Mouse (Mus musculus) hindbrain, embryonic 13.5 days (tissue): ENCODE measurements at regions not wholly inside any gene's neighbourhood (a gene's known extent, or its start where the extent isn't known, plus 50 kb on each side); places are given as distances from the start of the nearest gene placed in this dataset.

Experiments used
- ATAC-seq: fragments of 200-750 bp; cut with Nextera tagmentation; 2 replicates; pipeline ENCODE4 v1.8.0; 2017; ENCODE audit warnings: moderate TSS enrichment; ENCODE audit not compliant: low FRiP score
- H3K27ac ChIP-seq: fragments of 300-500 bp; sonication (generic); 2 replicates; pipeline ENCODE4 v1.5.1; 2015; ENCODE audit warnings: inconsistent platforms, mild to moderate bottlenecking, moderate library complexity
- H3K27me3 ChIP-seq: fragments of 300-500 bp; sonication (generic); 2 replicates; pipeline ENCODE4 v1.6.1; 2015; ENCODE audit warnings: mild to moderate bottlenecking, inconsistent platforms
- H3K36me3 ChIP-seq: fragments of 300-500 bp; sonication (generic); 2 replicates; pipeline ENCODE4 v1.6.1; 2015; ENCODE audit warnings: mild to moderate bottlenecking, inconsistent platforms
- H3K4me1 ChIP-seq: fragments of 300-500 bp; sonication (generic); replicated peaks from 2 replicates; pipeline ENCODE4 v1.6.1; 2015; ENCODE audit warnings: inconsistent platforms
- H3K4me2 ChIP-seq: fragments of 300-500 bp; sonication (generic); 2 replicates; pipeline ENCODE4 v1.6.1; 2015; ENCODE audit warnings: inconsistent platforms, mild to moderate bottlenecking, moderate library complexity
- H3K4me3 ChIP-seq: fragments of 300-500 bp; sonication (generic); 2 replicates; pipeline ENCODE4 v1.5.1; 2015; ENCODE audit warnings: mild to moderate bottlenecking, inconsistent platforms
- H3K9ac ChIP-seq: fragments of 300-500 bp; sonication (generic); 2 replicates; pipeline ENCODE4 v1.6.1; 2015; ENCODE audit warnings: mild to moderate bottlenecking, inconsistent platforms
- H3K9me3 ChIP-seq: fragments of 300-500 bp; sonication (generic); 2 replicates; pipeline ENCODE4 v1.6.1; 2016; ENCODE audit warnings: inconsistent platforms
- WGBS: fragments of 180-500 bp; shearing (Covaris S2); methylation state at CpG from one replicate; pipeline ENCODE4 v1.1.7; 2015; 5-methylcytosine and 5-hydroxymethylcytosine counted together

GRCm38 (mm10) chr9:30314355-30315171 is 112.3 kb upstream of the Snx19 start:
- peaks cover 13% of the 10 kb centered on the region for H3K4me1 ChIP-seq
- ATAC-seq, result peak; percentile 63; the same call in 1 of the 2 replicates
- 52% methylated on average over 15 of the region's 15 CpGs for WGBS
- H3K27ac ChIP-seq, result peak overlapping the region; percentile 46
- no peaks in the 10 kb centered on the region for H3K27me3 ChIP-seq
- no peaks in the 10 kb centered on the region for H3K9me3 ChIP-seq
- no peaks in the 10 kb centered on the region for H3K36me3 ChIP-seq
- no peak overlapping the region for H3K4me3 ChIP-seq
- no peak overlapping the region for H3K9ac ChIP-seq
- H3K4me2 ChIP-seq, result 0 out of 2 replicates have a peak overlapping the region, but pooled peaks have one; percentile 21

GRCm38 (mm10) chr9:30315172-30315644 is 111.7 kb upstream of the Snx19 start:
- Histone ChIP-seq H3K9ac (no peak overlapping the region), H3K27ac (peak overlapping the region; percentile 46), H3K9me3 (no peaks in the 10 kb centered on the region), H3K27me3 (no peaks in the 10 kb centered on the region), H3K4me2 (no peak overlapping the region), H3K4me1 (peaks cover 13% of the 10 kb centered on the region), H3K4me3 (no peak overlapping the region), H3K36me3 (no peaks in the 10 kb centered on the region)
- no peak for ATAC-seq
- 42% methylated on average over 6 of the region's 6 CpGs for WGBS

- H3K4me2 ChIP-seq, result no peak overlapping the region
- 82% methylated on average over 2 of the region's 2 CpGs for WGBS
- H3K27me3 ChIP-seq, result no peaks in the 10 kb centered on the region
- H3K4me3 ChIP-seq, result no peak overlapping the region
- H3K9me3 ChIP-seq, result no peaks in the 10 kb centered on the region
- no peak for ATAC-seq
- no peaks in the 10 kb centered on the region for H3K4me1 ChIP-seq
- H3K27ac ChIP-seq, result no peak overlapping the region
- H3K36me3 ChIP-seq, result no peaks in the 10 kb centered on the region
- no peak overlapping the region for H3K9ac ChIP-seq
Observed at GRCm38 (mm10) chr9:30344866-30345265, 82.0 kb upstream of the Snx19 start.

- ATAC-seq, result no peak
- Histone ChIP-seq H3K4me3 (no peak overlapping the region), H3K4me2 (no peak overlapping the region), H3K27me3 (no peaks in the 10 kb centered on the region), H3K9me3 (no peaks in the 10 kb centered on the region), H3K27ac (no peak overlapping the region), H3K9ac (no peak overlapping the region), H3K4me1 (no peaks in the 10 kb centered on the region), H3K36me3 (no peaks in the 10 kb centered on the region)
- 70% methylated on average over 4 of the region's 4 CpGs for WGBS
Observed at GRCm38 (mm10) chr9:30353965-30354364, 72.9 kb upstream of the Snx19 start.

- Histone ChIP-seq H3K36me3 (no peaks in the 10 kb centered on the region), H3K9me3 (no peaks in the 10 kb centered on the region), H3K4me1 (no peaks in the 10 kb centered on the region), H3K27me3 (no peaks in the 10 kb centered on the region), H3K4me2 (no peak overlapping the region), H3K4me3 (no peak overlapping the region), H3K27ac (no peak overlapping the region), H3K9ac (no peak overlapping the region)
- no peak for ATAC-seq
- 98% methylated on average over 2 of the region's 2 CpGs for WGBS
Observed at GRCm38 (mm10) chr9:30355642-30356041, 71.3 kb upstream of the Snx19 start.

- WGBS, result 77% methylated on average over 11 of the region's 11 CpGs
Observed at GRCm38 (mm10) chr9:30369554-30370440, 57.1 kb upstream of the Snx19 start.

GRCm38 (mm10) chr9:30370789-30371188 is 56.1 kb upstream of the Snx19 start:
- H3K9ac ChIP-seq, result no peak overlapping the region
- H3K4me2 ChIP-seq, result no peak overlapping the region
- H3K27me3 ChIP-seq, result no peaks in the 10 kb centered on the region
- no peak overlapping the region for H3K4me3 ChIP-seq
- 0 out of 2 replicates have a peak, but pooled peaks cover 5% of the 10 kb centered on the region for H3K4me1 ChIP-seq
- no peak for ATAC-seq
- H3K36me3 ChIP-seq, result no peaks in the 10 kb centered on the region
- 79% methylated on average over 2 of the region's 2 CpGs for whole genome bisulfite sequencing
- H3K9me3 ChIP-seq, result no peaks in the 10 kb centered on the region
- no peak overlapping the region for H3K27ac ChIP-seq

More at GRCm38 (mm10) chr9:30369554-30370440, 57.1 kb upstream of the Snx19 start:
- Histone ChIP-seq H3K36me3 (no peaks in the 10 kb centered on the region), H3K4me1 (0 out of 2 replicates have a peak, but pooled peaks cover 5% of the 10 kb centered on the region), H3K9me3 (no peaks in the 10 kb centered on the region), H3K27ac (no peak overlapping the region; the same call in 1 of the 2 replicates), H3K4me3 (no peak overlapping the region), H3K4me2 (no peak overlapping the region), H3K9ac (no peak overlapping the region), H3K27me3 (no peaks in the 10 kb centered on the region)
- ATAC-seq, result no peak

- 69% methylated on average over 3 of the region's 3 CpGs for WGBS
- Histone ChIP-seq H3K27ac (no peak overlapping the region), H3K4me3 (no peak overlapping the region), H3K4me1 (no peaks in the 10 kb centered on the region), H3K9ac (no peak overlapping the region), H3K4me2 (no peak overlapping the region), H3K36me3 (no peaks in the 10 kb centered on the region), H3K27me3 (no peaks in the 10 kb centered on the region), H3K9me3 (no peaks in the 10 kb centered on the region)
- no peak for ATAC-seq
Observed at GRCm38 (mm10) chr9:30376908-30377307, 50.0 kb upstream of the Snx19 start.
